Mouse (Mus musculus) CH12F3 (cell line): ENCODE results near the gene Hdac9.

ENCODE experiments used
- in situ Hi-C: fragments of 300-500 bp; cut with MboI; formaldehyde crosslinking; loops from 2 replicates; pipeline ENCODE4 v1.14.3; 2020; ENCODE audit warnings: low sequenced_read_pairs

Hdac9 gene

GRCm38 (mm10) chr12:34259651-34260050, 657.2 kb downstream of the Hdac9 start:
- in situ Hi-C loops: no loop called here

- in situ Hi-C loops: no loop called here
These were observed 667.7 kb downstream of the Hdac9 start for GRCm38 (mm10) chr12:34249160-34249559.

DNA sequence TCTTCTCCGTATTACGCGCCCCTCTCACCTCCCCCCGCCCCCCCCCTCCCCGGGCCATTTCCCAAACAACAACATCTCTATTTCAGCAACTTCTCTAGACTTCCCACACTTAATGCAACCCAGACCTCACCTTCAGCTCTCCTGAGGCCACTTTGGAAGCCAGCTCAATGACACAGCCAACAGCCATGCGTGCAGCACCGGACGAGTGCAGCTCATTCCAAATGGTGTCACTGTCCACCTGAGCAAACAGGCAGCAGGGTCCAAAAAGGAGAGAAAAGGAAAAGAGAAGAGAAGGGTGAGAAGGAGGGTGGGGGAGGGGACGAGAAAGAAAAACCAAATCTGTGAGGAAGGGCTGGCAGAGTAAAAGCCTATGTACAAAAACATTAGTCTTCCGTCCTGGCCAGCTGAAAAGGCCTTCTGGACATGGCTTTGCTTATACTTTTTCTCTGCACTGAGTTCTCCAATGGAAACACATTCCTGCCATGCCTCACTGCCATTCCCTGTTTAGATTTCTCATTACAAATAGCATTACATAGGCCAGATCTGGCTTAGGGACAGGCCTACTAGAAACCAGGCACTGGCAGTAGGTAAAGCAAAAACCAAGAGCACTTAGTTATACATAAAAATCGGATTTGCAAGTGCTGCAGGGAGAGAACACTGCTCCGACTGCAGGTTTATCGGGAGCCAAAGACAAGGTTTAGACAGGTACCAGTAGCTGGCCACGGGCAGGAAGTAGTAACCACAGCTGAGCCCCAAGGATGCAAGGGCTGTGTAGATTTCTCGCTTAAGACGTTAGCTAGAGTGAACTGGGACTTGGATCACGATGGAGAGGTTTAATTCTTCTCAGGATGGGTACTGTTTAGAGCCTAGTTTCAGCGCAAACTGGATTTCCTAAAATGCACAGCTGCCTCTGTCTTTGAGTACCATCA, 668.4 kb downstream of the Hdac9 start:
- in situ Hi-C loops: no loop called here

DNA sequence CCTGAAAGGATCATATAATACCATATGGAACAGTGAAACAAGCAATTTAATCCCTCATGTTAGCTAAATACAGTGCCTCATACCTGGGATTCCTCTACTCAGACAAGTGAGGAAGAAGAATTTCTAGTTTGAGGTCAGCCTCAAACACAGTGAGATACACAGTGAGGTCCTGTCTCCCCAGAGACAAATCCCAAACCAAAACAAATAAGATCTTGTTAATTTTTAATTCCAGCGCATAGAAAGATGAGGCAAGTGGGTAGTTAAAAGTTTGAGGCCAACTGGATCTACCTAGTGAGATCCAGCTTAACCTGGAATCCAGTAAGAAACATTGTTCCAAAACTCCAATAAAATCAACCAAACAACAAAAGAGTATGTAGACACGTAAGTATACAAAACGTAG, 678.1 kb downstream of the Hdac9 start:
- in situ Hi-C loops: no loop called here

- in situ Hi-C loops: no loop called here
These were observed 685.2 kb downstream of the Hdac9 start for GRCm38 (mm10) chr12:34231621-34232150.

- in situ Hi-C loops: no loop called here
These were observed 692.4 kb downstream of the Hdac9 start for GRCm38 (mm10) chr12:34224505-34224904.

DNA sequence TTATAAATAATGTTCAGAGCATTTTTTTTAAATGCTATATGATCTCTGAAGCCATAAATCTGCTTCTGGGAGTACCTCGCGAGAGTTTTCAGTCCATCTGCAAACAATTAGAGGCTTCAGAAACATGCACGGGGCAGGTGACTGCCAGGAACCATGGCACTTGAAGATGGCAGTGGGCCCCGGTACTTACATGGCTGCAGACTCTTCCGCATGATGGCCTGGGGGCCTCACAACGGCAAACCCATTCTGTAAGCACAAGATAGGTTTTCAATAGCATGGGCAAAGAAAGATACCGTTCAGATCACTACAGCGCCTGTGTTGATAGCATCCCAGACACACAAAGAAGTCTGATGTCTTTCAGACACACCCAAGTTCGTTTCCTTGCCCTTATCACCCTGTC, 695.9 kb downstream of the Hdac9 start:
- in situ Hi-C loops: no loop called here

DNA sequence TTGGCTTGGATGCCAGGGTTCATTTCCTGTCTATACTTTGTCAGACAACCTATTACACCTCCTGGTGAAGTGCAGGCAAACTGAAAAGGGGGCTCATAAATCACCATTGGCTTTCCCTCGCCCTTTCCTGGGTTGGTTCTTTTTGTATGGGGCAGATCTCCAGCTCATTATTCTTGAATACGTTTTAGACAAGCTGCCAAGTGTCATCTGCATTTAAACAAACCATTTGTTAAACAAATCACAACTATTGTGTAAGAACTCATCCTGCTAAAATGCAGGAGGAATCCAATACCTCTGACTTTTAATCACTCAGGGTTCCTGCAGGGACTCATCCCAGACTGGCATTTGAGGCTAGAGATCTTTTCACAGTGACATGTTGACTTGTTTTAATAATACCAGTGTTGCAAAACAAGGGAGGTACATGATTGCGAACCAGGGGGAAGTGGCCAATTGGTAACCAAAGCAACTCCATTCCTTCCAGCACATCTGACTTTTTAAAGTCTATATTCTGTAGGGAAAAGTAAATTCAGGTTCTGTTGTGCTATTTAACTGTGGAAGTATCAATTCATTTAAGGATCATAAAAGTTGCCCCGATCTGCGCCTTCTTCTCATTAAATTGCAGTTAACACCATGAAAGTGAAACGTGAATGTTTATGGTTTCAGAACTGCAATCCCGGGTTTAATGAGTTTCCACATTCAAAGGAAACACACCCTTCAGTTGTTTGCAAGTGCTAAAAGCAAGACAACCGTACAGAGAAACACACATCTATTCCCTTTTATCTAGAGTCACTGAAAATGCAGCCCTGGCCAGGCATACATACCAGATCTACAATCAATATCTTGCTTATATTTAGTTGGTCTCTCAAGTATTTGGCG, 696.6 kb downstream of the Hdac9 start:
- in situ Hi-C loops: no loop called here

DNA sequence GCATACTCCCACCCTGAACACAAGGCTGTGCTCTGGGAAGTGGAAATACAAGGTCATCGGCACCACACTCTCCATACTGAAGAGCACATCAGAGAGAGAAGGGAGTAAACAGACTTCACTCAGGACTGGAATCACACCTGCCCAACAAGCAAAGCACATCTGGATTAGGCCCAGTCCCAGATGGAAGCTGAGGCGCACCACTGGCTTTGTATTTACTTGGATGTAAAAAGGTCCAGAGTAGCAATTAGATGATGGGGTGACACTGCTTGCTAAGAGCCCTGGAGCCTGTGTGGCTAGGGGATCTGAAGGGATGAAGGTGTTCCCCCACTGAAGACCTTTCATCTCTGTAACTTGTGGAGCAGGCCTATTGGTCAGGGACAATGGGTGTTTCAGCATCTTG, 698.3 kb downstream of the Hdac9 start:
- in situ Hi-C loops: no loop called here

DNA sequence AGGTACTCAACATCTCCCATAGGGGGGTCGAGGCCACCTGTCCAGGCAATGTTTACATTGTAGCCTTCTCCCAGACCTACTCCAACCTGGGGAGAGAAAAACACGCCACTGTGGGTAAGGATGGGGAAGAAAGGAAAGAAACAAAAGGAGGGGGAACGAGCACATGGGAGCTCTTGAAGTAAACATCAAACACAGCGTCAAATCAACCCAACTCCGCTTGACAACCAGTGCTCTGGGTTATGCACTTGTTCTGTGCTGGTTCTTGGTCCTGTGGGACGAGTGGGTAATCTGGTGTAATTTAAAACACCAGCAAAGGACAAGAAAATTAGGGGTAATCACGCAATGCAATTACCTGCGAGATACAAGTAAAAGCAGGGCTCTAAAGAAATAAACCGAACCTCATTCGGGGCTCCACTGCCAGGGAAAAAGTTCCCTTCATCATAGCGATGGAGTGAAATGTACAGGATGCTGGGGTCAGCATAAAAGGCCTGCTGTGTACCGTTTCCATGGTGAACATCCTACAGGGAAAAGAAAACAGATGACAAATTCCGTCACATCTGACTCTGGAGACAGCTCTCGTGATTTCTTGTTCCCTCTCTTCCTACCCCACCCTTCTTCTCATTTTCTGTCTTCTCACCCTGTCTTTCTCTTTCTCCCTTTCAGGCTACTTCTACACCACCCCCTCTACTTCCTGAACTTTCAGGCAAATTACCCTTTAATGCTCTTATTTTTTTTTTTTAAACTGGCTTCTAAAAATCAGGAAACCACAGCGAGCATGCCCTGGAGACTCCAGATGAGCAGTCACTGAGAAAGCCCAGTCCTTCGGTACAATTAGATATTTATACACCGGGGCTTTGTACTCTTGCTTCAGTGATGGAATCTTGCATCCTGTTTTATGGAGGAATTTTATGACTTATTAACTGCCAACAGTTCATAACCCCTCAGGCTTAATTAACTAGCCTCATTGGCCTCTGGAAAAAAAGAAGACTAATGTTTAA, 701.6 kb downstream of the Hdac9 start:
- in situ Hi-C loops: no loop called here

GRCm38 (mm10) chr12:34212162-34212561, 704.7 kb downstream of the Hdac9 start:
- in situ Hi-C loops: no loop called here

DNA sequence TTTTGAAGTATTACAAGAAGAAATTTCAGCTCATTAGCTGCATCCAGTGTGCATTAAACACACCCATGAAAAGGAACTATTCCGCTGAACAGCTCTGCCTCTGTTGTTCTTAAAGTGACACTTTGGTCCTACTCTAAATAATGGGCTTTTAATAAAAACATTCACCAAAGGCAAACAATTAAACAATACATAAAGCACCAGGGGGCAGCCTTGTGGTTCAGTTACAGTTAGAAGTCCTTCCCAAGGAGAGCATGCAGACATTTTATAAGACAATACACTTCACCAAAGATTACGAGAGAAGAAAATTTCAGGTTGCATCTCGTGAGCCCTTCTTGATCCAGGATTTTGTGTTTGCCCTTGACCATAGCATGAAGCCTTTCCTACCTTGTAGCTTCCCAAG, 715.4 kb downstream of the Hdac9 start:
- in situ Hi-C loops: no loop called here

GRCm38 (mm10) chr12:34200030-34200446, 716.9 kb downstream of the Hdac9 start:
- in situ Hi-C loops: no loop called here

GRCm38 (mm10) chr12:34195155-34195828, 721.6 kb downstream of the Hdac9 start:
- in situ Hi-C loops: no loop called here

DNA sequence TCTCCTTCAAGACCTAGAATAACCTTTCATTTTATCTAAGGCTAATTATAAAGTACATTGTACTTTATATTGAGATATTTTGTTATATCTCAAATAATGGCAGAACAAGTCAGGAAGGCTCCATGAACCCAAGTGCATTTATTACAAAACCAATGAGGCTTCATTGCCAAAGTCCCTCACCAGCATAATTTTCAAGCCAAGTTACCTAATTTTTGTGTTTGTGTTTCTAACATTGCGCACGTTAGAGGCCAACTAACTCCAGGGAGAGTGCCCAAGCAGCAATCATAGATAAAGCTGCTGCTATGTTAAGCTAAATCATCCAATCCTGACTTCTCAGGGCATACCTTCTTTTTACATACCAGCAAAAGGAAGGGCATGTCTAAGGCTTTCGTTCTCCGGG, 722.8 kb downstream of the Hdac9 start:
- in situ Hi-C loops: no loop called here

DNA sequence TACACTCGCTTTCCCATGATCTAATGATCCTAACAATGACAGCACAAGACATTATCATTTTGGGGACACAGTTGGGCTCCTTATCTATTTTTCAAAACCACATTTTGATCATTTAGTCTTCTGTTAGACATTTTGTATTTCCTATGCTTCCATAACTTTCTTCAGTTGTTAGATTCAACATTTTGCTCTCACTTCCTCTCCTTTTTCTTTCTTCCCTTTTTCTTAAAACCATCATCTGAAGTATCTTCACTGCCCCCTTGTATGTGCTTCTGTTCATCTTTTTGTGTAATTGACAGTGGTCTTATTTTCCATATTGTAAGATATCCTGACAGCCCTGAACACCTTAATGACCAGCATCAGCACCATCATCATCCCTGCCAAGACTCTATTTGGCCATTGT, 725.6 kb downstream of the Hdac9 start:
- in situ Hi-C loops: no loop called here

GRCm38 (mm10) chr12:34178931-34179330, 738.0 kb downstream of the Hdac9 start:
- in situ Hi-C loops: no loop called here

GRCm38 (mm10) chr12:34176790-34177189, 740.1 kb downstream of the Hdac9 start:
- in situ Hi-C loops: no loop called here

DNA sequence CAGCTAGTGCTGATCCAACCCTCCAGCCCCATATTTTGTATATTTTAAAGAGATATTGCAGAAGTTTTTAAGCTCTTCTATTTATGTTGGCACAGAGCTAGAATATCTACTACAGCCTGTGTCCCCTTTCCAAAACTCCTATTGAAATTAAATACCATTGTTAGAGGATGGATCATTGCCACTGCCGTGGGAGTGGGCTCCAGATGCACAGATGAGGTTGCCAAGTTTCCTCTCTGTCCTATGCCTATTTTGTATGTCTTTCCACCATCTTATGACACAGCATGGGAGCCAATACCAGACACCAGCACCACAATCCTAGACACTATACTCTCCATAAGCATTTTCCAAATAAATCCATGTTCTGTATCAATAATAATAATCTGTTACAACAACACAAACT, 743.9 kb downstream of the Hdac9 start:
- in situ Hi-C loops: no loop called here

DNA sequence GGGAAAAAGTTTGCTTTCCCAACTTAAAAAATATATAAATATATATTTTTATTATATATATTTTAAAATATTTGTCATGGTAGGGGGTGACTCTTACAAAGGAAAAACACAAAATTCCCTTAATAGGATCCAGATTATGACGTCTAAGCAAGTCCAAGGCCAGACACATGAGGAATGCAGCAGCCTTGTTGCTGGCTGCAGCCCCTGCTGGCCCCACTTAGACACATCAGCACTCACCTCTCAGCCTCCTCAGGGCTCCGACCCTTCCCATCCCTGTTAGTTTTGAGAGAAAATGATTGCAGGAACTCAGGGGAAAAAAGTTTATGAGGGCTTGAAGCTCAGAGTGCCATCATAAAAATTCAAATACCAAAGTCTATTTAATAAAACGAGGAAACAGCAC, 746.3 kb downstream of the Hdac9 start:
- in situ Hi-C loops: no loop called here
